Mouse (Mus musculus) left cerebral cortex, postnatal 4 days (tissue): ENCODE data around the gene Opn1sw. TPM values are rescaled to one million over a fixed set of nuclear protein-coding genes. Genes with fewer than 3 reads are reported as not detected.
"Not testable (repeated sequence)": the region's sequence is repeated elsewhere in the genome, so short reads cannot be mapped to it uniquely, and the experiment has no call there.

Experiments
- DNase-seq: peaks from one replicate; pipeline ENCODE4 v3.0.0-alpha.2; 2022
- intact Hi-C: fragments of 180-260 bp; cut with DNase I; formaldehyde crosslinking; loops from one replicate; pipeline ENCODE4 v1.15.1; 2025
- microRNA-seq: library from miRNA; unstranded; fragments of <30 nt; microRNA quantifications from one replicate; pipeline ENCODE4 v1.2.0, GENCODE M21; 2022
- total RNA-seq, 2 experiments: library from RNA; stranded (reverse); gene quantifications; 2 replicates each; pipeline ENCODE4 v1.2.3; 2021

Gene Opn1sw
- total RNA-seq, 2 experiments from 2014 or later, result 0.32 TPM; not detected in 1

DNA sequence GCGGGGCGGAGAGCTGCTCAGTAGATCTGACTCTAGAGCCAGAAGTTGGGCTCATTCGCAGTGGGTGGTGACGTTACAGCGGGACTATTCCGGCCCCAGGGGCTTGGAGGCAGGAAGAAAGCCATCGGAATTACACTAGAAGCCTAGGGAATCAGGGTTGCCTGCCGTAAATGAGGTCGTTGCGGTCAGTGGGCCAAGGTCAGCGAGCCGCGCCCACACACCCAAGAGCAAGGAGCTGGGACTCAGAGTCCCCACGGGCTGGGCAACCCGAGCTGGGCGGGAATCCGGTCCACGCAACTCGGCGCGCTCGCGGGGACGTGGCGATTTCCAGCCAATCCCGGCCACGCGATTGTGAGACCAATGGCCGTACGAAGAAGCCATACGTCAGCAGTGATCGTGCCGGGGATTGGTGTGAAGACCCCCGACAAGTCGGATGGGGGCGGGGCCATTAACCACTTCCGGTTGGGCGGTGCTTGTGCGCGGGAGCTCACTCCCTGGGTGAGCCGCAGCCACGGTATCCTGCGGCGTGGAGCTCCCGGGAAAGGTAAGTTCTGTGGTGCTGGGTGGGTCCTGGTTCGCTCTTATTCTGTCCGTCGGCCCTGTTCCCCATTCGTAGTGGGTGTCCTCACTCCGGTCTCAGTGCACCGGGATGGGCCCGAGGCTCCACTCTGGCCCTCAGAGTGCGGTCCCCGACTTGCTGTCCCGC, 40.5 kb downstream of the Opn1sw start, which contains the start of gene Calu:
Gene Calu, plus strand, starts transcription at position 405 of the 706 bp plus-strand sequence.
- peak; percentile 99 for DNase-seq
- intact Hi-C loops, result no loop called here

DNA sequence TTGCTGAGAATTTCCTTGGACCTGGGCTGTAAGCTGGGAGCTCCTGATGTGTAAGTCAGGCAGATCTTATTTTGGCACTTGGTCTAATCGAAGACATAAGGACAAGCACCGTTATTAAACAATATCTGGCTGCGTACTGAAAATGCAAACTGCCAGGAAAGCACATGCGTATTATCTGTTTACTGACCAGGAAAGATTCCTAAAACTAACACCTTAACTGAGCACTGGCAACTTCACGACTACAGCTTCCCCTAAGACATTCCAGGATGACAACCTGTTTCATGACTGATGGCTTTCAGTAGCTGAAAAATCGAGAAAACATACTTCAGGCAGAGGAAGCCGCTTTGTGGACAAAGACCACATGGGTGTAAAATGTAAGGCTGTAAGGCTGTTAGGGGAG, 41.1 kb downstream of the Opn1sw start:
- intact Hi-C loops, result no loop called here

DNA sequence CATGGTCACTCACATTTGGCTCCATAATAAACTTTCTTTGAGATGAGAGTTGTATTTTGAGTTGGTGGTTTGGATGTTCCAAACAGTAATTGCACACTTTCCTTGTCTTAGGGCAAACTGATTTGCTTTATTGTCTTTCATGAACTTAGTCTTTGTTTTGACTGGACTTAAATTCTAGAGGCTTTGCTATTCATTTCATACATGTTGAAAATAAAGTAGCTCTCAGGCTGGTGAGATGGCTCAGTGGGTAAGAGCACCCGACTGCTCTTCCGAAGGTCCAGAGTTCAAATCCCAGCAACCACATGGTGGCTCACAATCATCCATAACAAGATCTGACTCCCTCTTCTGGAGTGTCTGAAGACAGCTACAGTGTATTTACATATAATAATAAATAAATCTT, 41.8 kb downstream of the Opn1sw start:
- intact Hi-C loops, DNase-seq: not testable (repeated sequence)

More for the DNA sequence above, 41.1 kb downstream of the Opn1sw start:
- no peak for DNase-seq

DNA sequence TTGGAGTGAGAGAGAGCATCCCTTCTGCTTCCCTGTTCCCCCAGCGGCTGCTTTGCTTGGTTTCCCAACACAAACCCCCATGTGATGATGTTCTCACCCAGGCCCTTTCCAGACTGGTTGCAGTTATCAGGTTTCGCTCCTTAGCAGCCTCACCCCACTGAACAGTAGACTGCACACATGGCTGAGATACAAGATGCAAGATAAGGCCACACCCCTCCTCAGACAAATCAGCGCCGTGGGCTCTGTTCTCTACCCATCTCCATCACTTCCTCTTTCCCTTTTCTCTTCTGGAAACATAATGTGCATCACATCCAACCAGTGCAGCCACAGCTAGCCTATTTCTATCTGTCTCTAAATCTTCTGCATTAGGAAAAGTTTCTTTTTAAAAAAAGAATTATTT, 58.8 kb downstream of the Opn1sw start:
- intact Hi-C loops, result no loop called here
- no peak for DNase-seq

DNA sequence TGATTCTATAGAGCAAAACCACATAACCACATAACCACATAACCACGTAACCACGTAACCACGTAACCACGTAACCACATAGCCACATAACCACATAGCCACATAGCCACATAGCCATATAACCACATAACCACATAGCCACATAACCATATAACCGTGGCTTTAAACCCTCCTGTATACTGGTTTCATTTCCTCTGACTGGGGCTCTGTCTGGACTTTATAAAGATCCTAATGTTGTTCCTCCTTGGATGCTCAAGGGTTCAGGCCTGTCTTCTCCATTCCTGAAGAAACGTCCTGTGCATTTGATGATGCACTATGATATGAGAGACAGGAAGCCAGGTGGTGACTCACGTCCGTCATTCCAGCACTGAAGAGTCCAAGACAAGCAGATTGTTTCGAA, 61.3 kb downstream of the Opn1sw start:
- no peak for DNase-seq
- intact Hi-C loops, result no loop called here

Small RNA genes within 50 kb of the gene (microRNA-seq; reads per million reads assigned to microRNA genes)
- not detected for gene Gm26220
- not detected for gene Gm44354

Other genes with a start within 250 kb of the Opn1sw start
- 10 to 100 TPM; 44.5 to 51.7 TPM for gene Rbm28, start 223.5 kb downstream of the Opn1sw start, total RNA-seq
- gene Prrt4, start 208.9 kb downstream of the Opn1sw start, total RNA-seq, result 10 to 100 TPM; 15.1 to 19.1 TPM
- 10 to 100 TPM; 92.7 to 96.6 TPM for gene Impdh1, start 172.1 kb downstream of the Opn1sw start, total RNA-seq
- 10 to 100 TPM in 1 of 2 experiments, 1 to 10 TPM in 1; 9.6 to 10.4 TPM for gene Hilpda, start 116.0 kb downstream of the Opn1sw start, total RNA-seq
- not detected for gene Fam71f2, start 108.9 kb downstream of the Opn1sw start, total RNA-seq
- gene Fam71f1, start 69.3 kb downstream of the Opn1sw start, total RNA-seq, result not detected
- 100 to 1,000 TPM; 103 to 107 TPM for gene Calu, start 40.4 kb downstream of the Opn1sw start, total RNA-seq
- gene Ccdc136, start 7.8 kb upstream of the Opn1sw start, total RNA-seq, result 10 to 100 TPM; 70.7 to 72.5 TPM
- gene Flnc, start 44.8 kb upstream of the Opn1sw start, total RNA-seq, result 1 to 10 TPM; 4.7 TPM
- gene Atp6v1f, start 79.2 kb upstream of the Opn1sw start, total RNA-seq, result 100 to 1,000 TPM; 183 to 190 TPM
- under 1 TPM in 1 of 2 experiments, not detected in 1; 0.93 TPM for gene Atp6v1fnb, start 83.0 kb upstream of the Opn1sw start, total RNA-seq
- gene Kcp, start 119.5 kb upstream of the Opn1sw start, total RNA-seq, result 10 to 100 TPM; 20.6 to 23.8 TPM
- 1 to 10 TPM; 1.1 to 2.1 TPM for gene Irf5, start 138.2 kb upstream of the Opn1sw start, total RNA-seq
- 10 to 100 TPM; 92.3 to 97.2 TPM for gene Tnpo3, start 221.4 kb upstream of the Opn1sw start, total RNA-seq